Comparison of ENCODE assay signal across 8 mouse cellular contexts in the genomic region with DNA sequence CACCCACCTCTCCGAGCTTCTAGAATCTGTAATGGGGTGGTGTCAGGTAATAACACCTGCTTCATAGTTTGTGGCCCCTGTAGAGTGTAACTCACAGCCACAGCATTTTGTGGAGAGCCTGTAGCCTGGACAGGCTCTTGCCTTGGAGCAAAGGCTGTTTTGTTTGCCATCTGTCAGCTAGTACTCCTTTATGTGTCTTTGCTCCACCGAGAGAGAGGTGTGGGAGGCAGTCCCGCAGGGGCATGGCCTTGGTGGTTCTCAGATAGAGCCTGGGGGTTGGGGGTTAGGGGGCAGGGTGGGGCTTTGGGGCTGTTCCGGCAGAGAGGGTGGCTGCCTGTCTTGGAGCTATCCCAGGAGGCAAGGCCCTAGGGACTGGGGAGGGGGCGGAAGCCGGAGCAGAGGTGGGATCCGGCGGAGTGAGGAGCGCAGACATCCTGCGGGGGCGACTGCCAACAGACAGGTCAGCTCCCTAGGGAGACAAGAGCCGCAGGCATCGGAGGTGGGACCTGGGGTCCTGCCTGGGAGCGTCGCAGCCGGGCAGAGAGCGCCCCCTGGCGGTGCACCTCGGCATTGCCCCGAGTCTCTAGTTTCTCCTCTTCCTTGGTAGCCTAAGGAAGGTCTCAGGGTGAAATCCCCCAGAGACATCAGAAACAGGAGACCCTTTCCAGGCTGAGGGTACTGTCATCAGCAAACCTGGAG. TPM values are rescaled to one million over a fixed set of nuclear protein-coding genes. Genes with fewer than 3 reads are reported as not detected.
DNase-seq lines count a peak whose midpoint lies in the region; ATAC-seq lines count a peak whose summit lies in the region.

No protein-coding gene starts in this region.

- peak; percentile 67 for DNase-seq in CD4-positive, CD25-positive, alpha-beta regulatory T cell, adult 2 months (ENCODE audit: low read depth, low spot score)
- DNase-seq in MN1 (ENCODE audit: low spot score) = peak; percentile 79
- peak; percentile 40 to 66 for DNase-seq in cerebellum, postnatal 4 days (ENCODE audit: low spot score in 2 of 2)
- peak; percentile 44 to 63 for DNase-seq in gastrocnemius, postnatal 36 days
- DNase-seq in intestine, embryonic 14.5 days (ENCODE audit: low spot score) = peak; percentile 90
- peak; percentile 91 for DNase-seq in retina, embryonic 14.5 days (ENCODE audit: low spot score)

- peak; percentile 45; the same call in 1 of the 2 replicates for ATAC-seq in intestine, embryonic 14.5 days (replicated peaks; ENCODE audit: low FRiP score, low TSS enrichment, low read depth)
- peak; percentile 31; the same call in 1 of the 2 replicates for ATAC-seq in lung, embryonic 15.5 days (ENCODE audit: borderline replicate concordance, extremely low read depth, low FRiP score, low TSS enrichment)
- no peak for ATAC-seq in monocyte, adult 5-6 weeks (replicated peaks; ENCODE audit: insufficient number of reproducible peaks, low FRiP score, low TSS enrichment, poor library complexity, severe bottlenecking)

- intact Hi-C loops in gastrocnemius, postnatal 36 days (cut with DNase I) = loop anchor here (2.0 to 5.0 kb wide), 3 partner anchors 189 to 558 kb away; no protein-coding TSS in a partner anchor

- 4% methylated on average over 20 of the region's 20 CpGs for WGBS in intestine, embryonic 14.5 days
- 2% methylated on average over 20 of the region's 20 CpGs for WGBS in lung, embryonic 15.5 days

- no peaks in the 10 kb centered on the region; the same call in 1 of the 2 replicates for H3K4me1 ChIP-seq in intestine, embryonic 14.5 days (replicated peaks; ENCODE audit: control insufficient read depth, insufficient read depth, low read length)
- H3K4me1 ChIP-seq in lung, embryonic 15.5 days = peaks cover 3% of the 10 kb centered on the region

- peaks cover 57% of the 10 kb centered on the region for H3K27me3 ChIP-seq in intestine, embryonic 14.5 days (replicated peaks; ENCODE audit: control insufficient read depth, insufficient read depth, low read length)
- H3K27me3 ChIP-seq in lung, embryonic 15.5 days = peaks cover 82% of the 10 kb centered on the region

- H3K27ac ChIP-seq in intestine, embryonic 14.5 days (ENCODE audit: low read depth) = no peak overlapping the region
- no peak overlapping the region for H3K27ac ChIP-seq in lung, embryonic 15.5 days

- peak overlapping the region; percentile 33 for H3K4me2 ChIP-seq in intestine, embryonic 14.5 days (ENCODE audit: low read length)
- H3K4me2 ChIP-seq in lung, embryonic 15.5 days = peak overlapping the region; percentile 44

- no peak overlapping the region for H3K4me3 ChIP-seq in intestine, embryonic 14.5 days (ENCODE audit: low read depth, low read length)
- no peak overlapping the region for H3K4me3 ChIP-seq in lung, embryonic 15.5 days

- H3K9ac ChIP-seq in intestine, embryonic 14.5 days (ENCODE audit: low read length) = no peak overlapping the region
- no peak overlapping the region for H3K9ac ChIP-seq in lung, embryonic 15.5 days

- H3K9me3 ChIP-seq in intestine, embryonic 14.5 days (ENCODE audit: control insufficient read depth, low read length) = no peaks in the 10 kb centered on the region
- H3K9me3 ChIP-seq in lung, embryonic 15.5 days = no peaks in the 10 kb centered on the region

- H3K36me3 ChIP-seq in intestine, embryonic 14.5 days (ENCODE audit: control insufficient read depth, insufficient read depth, low read length) = no peaks in the 10 kb centered on the region
- H3K36me3 ChIP-seq in lung, embryonic 15.5 days = no peaks in the 10 kb centered on the region

RNA-seq across cellular contexts. Expression of a gene that starts 36.7 kb away (rescaled TPM):
- total RNA-seq in gastrocnemius, postnatal 36 days (2021) = not detected
- polyA plus RNA-seq in intestine, embryonic 14.5 days (2014; fragmentation: Nextera tagmentation; extraction: Ambion mirVana) = 0.19 TPM in 1 of 2 replicates, not detected in the other
- polyA plus RNA-seq in lung, embryonic 15.5 days (2015; fragmentation: Nextera tagmentation; extraction: Ambion mirVana) = 0.05 TPM in 1 of 2 replicates, not detected in the other
- not detected in 3 replicates for total RNA-seq in monocyte, adult 5-6 weeks (2017)
